Mouse (Mus musculus) embryo, embryonic 10.5 days (tissue): ENCODE results near the gene A930018P22Rik.

ENCODE experiments used
- DNase-seq: peaks from one replicate; pipeline ENCODE4 v3.0.0-alpha.2; 2015; ENCODE audit warnings: low spot score

Gene A930018P22Rik

DNA sequence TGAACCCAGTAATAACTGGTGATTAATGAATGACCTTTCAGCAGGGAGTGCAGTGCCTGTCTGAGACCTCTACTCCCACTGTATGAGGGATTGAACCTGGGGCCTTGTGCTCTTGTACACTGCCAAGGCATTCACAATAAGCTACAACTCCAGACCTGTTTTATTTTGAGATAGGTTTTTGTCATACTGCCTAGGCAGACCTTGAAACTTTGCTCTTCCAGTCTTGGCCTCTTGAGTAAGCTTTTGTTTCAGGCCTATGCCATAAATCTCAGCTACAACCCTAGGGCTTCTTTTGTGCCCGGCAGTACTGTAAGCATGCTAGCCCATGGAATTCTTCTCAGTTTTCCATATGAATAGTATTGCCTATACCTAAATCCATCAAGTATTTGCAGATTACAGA lies 3.5 kb upstream of the A930018P22Rik start:
- no peak for DNase-seq

DNA sequence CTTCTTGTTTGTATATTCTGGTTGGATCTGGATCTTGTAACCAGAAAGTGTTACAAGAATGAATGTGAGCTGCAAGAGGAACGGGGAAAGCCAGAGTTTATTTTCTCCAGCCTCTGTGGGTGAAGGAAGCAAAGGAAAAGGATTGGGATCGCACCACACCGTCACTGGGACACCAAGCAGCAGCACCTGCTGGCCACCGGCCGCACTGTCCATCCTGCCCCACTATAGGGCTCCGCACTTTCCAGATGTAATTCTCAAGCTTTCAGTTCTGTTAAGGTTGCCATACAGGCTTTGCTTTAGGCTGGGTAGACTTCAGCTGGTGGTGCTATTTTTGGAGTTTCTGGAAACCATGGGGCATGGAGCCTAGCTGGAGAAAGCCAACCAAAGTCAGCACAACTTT lies 2.3 kb upstream of the A930018P22Rik start:
- no peak for DNase-seq

GRCm38 (mm10) chr2:104121681-104122504 lies 676 bp upstream of the A930018P22Rik start:
- DNase-seq, result no peak

GRCm38 (mm10) chr2:104123540-104123939 lies 971 bp downstream of the A930018P22Rik start:
- DNase-seq, result no peak

DNA sequence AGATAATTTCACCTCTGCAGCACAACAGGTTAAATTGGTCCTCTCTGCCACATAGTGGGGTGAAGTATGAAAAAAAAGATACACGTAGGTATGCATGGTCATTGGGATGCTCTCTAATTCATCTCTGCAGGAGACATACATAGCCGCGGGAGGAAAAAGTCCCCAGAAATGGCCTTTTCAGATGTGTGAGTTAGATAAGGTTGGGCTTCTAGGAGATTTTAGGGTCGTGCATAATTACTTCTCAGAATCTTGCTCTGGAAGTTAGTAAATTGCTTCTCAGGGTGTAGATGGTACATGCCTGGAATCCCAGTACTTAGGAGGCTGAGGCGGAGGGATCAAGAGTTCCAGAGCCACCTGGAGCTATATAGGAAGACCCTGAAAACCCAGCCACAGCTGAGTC lies 1.5 kb downstream of the A930018P22Rik start:
- DNase-seq, result no peak

DNA sequence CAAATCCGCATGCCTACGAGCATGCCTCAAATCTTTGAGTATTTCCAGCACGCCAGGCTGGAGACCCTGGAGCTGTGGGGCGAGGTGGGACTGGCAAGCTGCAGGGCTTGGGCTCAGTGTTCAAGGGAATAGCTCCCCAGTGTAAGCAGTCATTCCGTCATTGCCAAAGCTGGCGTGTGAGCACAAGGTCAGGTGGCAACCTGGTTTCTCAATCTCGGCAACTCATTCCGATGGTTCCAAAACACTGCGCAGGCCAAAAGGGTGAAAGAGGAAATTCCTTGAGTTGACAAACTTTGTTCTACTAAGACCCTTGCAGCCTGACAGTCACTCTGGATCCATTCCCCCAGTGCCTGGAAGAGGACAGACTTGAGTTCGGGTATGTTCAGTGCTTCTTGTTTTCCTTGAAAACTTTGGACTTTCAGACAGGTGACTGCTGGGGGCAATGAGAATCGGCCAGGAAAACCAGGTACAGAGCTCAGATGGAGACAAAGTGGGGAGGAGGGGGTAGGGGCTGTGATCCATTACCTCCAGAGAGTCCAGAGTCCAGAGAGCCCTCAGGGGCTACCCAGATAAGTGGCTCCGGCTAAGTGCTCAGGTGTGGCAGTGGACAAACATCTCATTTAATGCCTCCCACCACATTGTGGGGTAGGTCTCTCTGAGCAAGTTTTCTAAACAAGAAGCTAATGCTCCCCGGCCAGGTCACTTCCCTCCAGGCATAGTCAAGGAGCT lies 6.4 kb downstream of the A930018P22Rik start:
- no peak for DNase-seq

DNA sequence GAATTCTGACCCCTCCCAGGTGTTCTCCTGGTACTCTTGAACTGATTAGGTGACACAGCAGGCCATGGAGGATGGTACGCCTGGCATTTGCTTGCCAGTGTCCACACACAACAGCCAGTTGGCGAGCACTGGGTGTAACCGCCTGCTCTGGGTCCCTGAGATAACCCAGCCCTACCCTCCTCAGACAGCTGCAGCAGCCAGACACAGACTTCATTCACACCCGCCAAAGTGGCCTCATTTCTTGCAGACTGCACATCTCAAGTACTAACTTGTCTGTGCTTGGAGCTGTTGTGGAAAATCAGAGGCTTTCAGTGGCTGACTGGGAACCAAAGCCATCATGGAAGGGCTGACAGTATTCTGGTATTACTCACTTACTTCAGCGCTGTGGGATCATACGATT lies 7.6 kb downstream of the A930018P22Rik start:
- no peak for DNase-seq

DNA sequence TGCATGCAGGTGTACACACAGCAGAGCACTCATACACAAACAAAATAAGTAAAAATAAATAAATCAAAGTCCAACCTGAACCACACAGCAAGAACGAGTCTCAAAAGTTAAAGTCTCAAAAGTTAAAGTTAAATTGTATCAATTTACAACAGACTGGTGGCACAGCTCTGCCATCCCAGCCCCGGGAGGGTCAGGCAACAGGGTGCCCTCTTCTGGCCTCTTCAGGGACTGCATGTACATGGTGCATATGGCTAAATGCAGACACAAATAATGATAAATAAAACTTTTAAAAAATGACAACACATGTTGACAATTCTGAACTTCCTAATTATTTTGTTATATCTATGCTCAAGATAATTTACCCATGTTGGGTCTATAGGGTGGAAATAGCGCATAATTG lies 8.4 kb downstream of the A930018P22Rik start:
- peak; percentile 50 for DNase-seq

GRCm38 (mm10) chr2:104132266-104132859 lies 9.8 kb downstream of the A930018P22Rik start:
- DNase-seq, result no peak

DNA sequence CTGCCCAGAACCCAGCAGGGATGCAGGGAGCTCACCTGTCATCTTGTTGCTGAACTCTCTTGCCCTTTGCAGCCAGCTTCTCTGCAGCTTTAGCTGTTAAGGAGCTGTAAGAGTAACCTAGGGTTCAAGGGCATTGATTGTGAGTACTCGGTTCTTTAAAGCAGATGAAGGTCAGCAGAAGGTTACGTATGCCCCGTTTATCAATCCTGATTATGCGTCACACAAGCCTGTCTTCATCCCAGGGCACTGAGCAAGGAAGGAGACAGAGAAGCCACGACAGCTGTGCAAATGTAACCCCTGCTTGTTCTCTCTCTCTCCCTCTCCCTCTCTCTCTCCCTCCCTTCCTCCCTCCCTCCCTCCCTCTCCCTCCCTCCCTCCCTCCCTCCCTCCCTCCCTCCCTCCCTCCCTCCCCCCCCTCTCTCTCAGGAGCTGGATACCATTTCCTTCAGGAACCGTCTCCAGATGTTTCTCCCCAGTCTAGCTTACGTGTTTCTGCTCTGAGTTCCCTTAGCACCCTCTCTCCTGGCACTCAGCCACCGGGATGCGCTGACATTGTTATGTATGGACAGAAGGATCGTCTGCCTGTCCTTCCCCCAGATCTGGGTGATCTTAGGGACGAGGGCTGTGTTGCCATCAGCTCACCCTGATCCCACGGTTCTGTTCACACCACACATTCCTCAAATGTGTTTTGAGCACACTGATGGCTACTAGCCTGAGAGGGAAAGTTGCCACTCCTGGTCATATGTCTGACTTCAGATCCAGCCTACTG lies 10.7 kb downstream of the A930018P22Rik start:
- DNase-seq, result no peak

- DNase-seq, result peak; percentile 91
Observed at GRCm38 (mm10) chr2:104134150-104135056, 11.8 kb downstream of the A930018P22Rik start.

GRCm38 (mm10) chr2:104135920-104136319 lies 13.4 kb downstream of the A930018P22Rik start:
- no peak for DNase-seq

GRCm38 (mm10) chr2:104142140-104142539 lies 19.6 kb downstream of the A930018P22Rik start:
- no peak for DNase-seq

GRCm38 (mm10) chr2:104144004-104144403 lies 21.4 kb downstream of the A930018P22Rik start:
- no peak for DNase-seq

DNA sequence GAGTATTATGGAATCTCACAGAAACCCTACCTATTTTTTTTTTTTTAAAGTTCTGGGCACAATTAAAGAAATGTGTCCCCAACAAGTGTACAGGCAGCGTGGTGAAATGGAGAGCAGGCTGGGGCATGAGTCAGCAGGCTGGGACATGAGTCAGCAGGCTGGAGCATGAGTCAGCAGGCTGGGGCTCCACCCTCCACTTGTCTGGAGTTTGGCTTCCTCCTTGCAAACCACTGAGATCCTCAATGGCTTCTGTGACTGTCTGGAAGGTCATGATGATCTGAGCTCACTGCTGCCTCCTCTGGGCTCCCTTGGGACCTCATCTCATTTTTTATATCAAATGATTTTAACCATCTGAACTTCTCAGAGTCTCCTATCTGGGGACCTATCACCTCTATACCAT lies 23.4 kb downstream of the A930018P22Rik start:
- DNase-seq, result no peak

- DNase-seq, result no peak
Observed at GRCm38 (mm10) chr2:104147910-104148561, 25.5 kb downstream of the A930018P22Rik start.

DNA sequence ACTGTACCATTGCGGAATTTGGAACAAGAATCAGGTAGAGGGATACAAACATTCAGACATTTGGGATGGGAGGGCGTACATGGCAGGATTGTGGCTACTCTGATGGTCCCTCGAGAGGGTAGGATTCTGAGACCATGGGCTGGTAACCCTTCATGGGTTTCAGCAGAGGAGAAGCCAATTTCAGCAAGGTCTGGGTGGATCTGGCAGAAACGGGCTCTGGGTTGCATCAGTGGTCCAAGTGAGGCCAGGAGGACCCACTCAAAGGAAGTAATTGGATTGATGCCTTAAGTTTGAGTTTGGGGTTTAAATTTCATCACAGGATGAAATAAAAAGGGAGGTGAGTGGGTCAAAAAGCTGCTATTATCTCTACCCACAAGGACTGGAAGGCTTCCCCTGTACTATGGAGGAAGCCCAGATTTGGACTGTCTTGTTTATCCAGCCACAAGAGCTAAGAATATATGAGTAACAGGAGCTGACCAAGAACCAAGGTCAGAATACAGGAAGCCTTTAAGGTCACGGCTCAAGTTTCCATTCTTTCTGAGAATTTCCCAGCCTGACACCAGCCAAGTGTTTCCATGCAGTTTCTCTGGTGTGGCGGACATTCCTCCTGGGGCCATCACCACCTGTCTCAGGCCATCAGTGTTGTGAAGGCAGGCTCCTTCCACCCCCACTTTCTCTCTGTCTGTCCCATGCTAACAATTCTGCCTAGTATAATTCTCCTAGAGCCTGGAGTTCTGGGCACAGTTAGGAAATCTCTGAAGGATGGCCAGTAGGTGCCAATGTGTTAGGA lies 28.2 kb downstream of the A930018P22Rik start:
- peak; percentile 27 for DNase-seq

- DNase-seq, result no peak
Observed at GRCm38 (mm10) chr2:104153345-104153744, 30.8 kb downstream of the A930018P22Rik start.

- DNase-seq, result no peak
Observed at GRCm38 (mm10) chr2:104153876-104154275, 31.3 kb downstream of the A930018P22Rik start.

DNA sequence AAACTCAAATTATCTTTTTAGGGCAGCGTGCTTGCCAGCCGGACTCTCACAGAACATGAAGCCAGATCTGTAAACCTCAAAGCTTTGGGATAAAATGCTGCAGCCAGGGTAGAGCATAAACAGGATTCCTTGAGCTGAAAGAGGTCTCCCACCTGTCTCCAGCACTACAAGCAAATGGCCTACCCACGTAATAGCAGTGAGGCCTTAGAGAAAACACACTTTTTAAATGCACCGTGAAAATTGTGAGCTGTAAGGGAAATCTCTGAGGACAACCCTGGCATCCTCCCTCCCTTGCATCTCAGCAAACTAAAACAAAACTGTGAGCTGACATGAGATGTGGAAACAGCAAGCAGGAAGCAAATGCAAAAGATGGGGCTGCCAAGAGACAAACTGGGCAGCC lies 35.3 kb downstream of the A930018P22Rik start:
- DNase-seq, result no peak
